Comparison of ENCODE assay signal across 10 mouse cellular contexts in the genomic region with DNA sequence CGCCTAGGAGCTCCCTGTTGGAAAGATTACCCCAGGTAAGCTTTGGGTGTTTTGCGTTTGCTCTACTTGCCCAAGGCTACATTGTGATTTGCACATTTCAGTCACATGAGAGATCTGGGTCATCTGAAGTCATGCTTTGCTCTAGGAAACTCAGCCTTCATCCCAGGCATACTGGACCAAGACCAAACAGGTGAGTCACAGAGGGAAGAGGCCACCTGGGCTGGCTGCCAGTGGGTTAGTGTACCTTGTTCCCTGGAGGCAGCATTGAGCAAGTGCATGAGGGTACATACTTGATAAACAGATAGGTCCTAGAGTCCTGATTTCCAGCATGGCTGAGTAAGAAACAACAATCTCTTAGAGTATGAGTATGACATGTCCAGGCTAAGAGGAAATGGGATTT.
DNase-seq lines count a peak whose midpoint lies in the region; ATAC-seq lines count a peak whose summit lies in the region.
"Had no signal": no experiment of that assay in that cellular context is flagged by ENCODE, and none has a peak within 500 bp of the region (broad histone marks: within the 10 kb centered on the region; RNA-seq: fewer than 3 reads in every experiment).

No protein-coding gene starts in this region.

- no peak overlapping the region for H3K4me2 ChIP-seq in liver, embryonic 16.5 days (ENCODE audit: low read depth, low read length)
- H3K4me2 ChIP-seq: heart, embryonic 13.5 days had no signal

- no peaks in the 10 kb centered on the region; the same call in 1 of the 2 replicates for H3K4me1 ChIP-seq in liver, embryonic 16.5 days (ENCODE audit: control insufficient read depth, low read depth, low read length)
- H3K4me1 ChIP-seq: heart, embryonic 13.5 days had no signal

- WGBS in liver, embryonic 16.5 days (ENCODE audit: insufficient replicate concordance) = 71% methylated on average over 2 of the region's 2 CpGs

- H3K36me3 ChIP-seq in liver, embryonic 16.5 days (ENCODE audit: control insufficient read depth, insufficient read depth) = no peaks in the 10 kb centered on the region
- H3K36me3 ChIP-seq: heart, embryonic 13.5 days had no signal

- no peaks in the 10 kb centered on the region for H3K27me3 ChIP-seq in liver, embryonic 16.5 days (ENCODE audit: control insufficient read depth, insufficient read depth, low read depth, low read length)
- H3K27me3 ChIP-seq: heart, embryonic 13.5 days had no signal

- peak; percentile 30 for DNase-seq in NIH3T3 (ENCODE audit: low read depth)
- peak; percentile 49 for DNase-seq in adrenal gland, postnatal 10 days
- DNase-seq in thymus, postnatal 36 days = no peak
- no peak for DNase-seq in adipocyte (ENCODE audit: low spot score)
- DNase-seq: forebrain, postnatal 0 days; thymus, adult 18-20 months had no signal

- H3K27ac ChIP-seq in liver, embryonic 16.5 days (ENCODE audit: low read length) = no peak overlapping the region
- H3K27ac ChIP-seq: heart, embryonic 13.5 days had no signal

- no peak overlapping the region for H3K9ac ChIP-seq in liver, embryonic 16.5 days (ENCODE audit: low read depth, low read length)
- H3K9ac ChIP-seq: forebrain, postnatal 0 days; heart, embryonic 13.5 days had no signal

- H3K4me3 ChIP-seq in liver, embryonic 16.5 days (ENCODE audit: low read depth, low read length) = no peak overlapping the region
- H3K4me3 ChIP-seq: heart, embryonic 13.5 days had no signal

- peak; percentile 43 for ATAC-seq in erythroblast, adult 5-6 weeks (replicated peaks; ENCODE audit: low FRiP score, poor library complexity, severe bottlenecking)
- peak; percentile 94 for ATAC-seq in liver, embryonic 16.5 days (ENCODE audit: low read depth)
- ATAC-seq in activated CD4-positive, CD25-positive, alpha-beta regulatory T cell, adult 4 months = no peak
- ATAC-seq: forebrain, postnatal 0 days had no signal

- no peaks in the 10 kb centered on the region for H3K9me3 ChIP-seq in liver, embryonic 16.5 days (replicated peaks; ENCODE audit: control insufficient read depth, low read length)
- H3K9me3 ChIP-seq: heart, embryonic 13.5 days had no signal

Comparison
In these comparisons a context has a peak if more than half of its experiments do, and no peak if none do; other contexts are left out.
1. DNase-seq: peak in NIH3T3 (single experiment) and adrenal gland, postnatal 10 days (single experiment); none in thymus, postnatal 36 days (0 of 2) and adipocyte (single experiment).